Mouse (Mus musculus) adrenal gland, postnatal 10 days (tissue): ENCODE measurements at regions not wholly inside any gene's neighbourhood (a gene's known extent, or its start where the extent isn't known, plus 50 kb on each side); places are given as distances from the start of the nearest gene placed in this dataset.

ENCODE experiments used
- DNase-seq: peaks from one replicate; pipeline ENCODE4 v3.0.0; 2021; ENCODE audit warnings: mixed read lengths

- no peak for DNase-seq
These were observed 62.9 kb downstream of the Arrdc3 start for GRCm38 (mm10) chr13:80946034-80946433.

GRCm38 (mm10) chr13:80947705-80948104, 64.5 kb downstream of the Arrdc3 start:
- no peak for DNase-seq

- peak; percentile 42 for DNase-seq
These were observed 66.0 kb downstream of the Arrdc3 start for GRCm38 (mm10) chr13:80949133-80949697.

- no peak for DNase-seq
These were observed 67.1 kb downstream of the Arrdc3 start for GRCm38 (mm10) chr13:80950239-80950638.

GRCm38 (mm10) chr13:80950803-80951202, 67.6 kb downstream of the Arrdc3 start:
- no peak for DNase-seq

GRCm38 (mm10) chr13:80951327-80951726, 68.1 kb downstream of the Arrdc3 start:
- DNase-seq = peak; percentile 72

GRCm38 (mm10) chr13:80952851-80953250, 69.7 kb downstream of the Arrdc3 start:
- DNase-seq = no peak

- DNase-seq = no peak
These were observed 71.0 kb downstream of the Arrdc3 start for GRCm38 (mm10) chr13:80954059-80954645.

- no peak for DNase-seq
These were observed 73.8 kb downstream of the Arrdc3 start for GRCm38 (mm10) chr13:80956966-80957365.

GRCm38 (mm10) chr13:80957419-80958139, 74.4 kb downstream of the Arrdc3 start:
- DNase-seq = no peak

GRCm38 (mm10) chr13:80959763-80960162, 76.6 kb downstream of the Arrdc3 start:
- DNase-seq = no peak

- no peak for DNase-seq
These were observed 78.9 kb downstream of the Arrdc3 start for GRCm38 (mm10) chr13:80961985-80962617.

GRCm38 (mm10) chr13:80962789-80963590, 79.8 kb downstream of the Arrdc3 start:
- DNase-seq = peak; percentile 93

- DNase-seq = no peak
These were observed 80.4 kb downstream of the Arrdc3 start for GRCm38 (mm10) chr13:80963591-80963940.

GRCm38 (mm10) chr13:80971664-80972063, 88.5 kb downstream of the Arrdc3 start:
- no peak for DNase-seq

GRCm38 (mm10) chr13:80974424-80974823, 91.2 kb downstream of the Arrdc3 start:
- no peak for DNase-seq

GRCm38 (mm10) chr13:80977266-80977665, 94.1 kb downstream of the Arrdc3 start:
- peak; percentile 8 for DNase-seq

GRCm38 (mm10) chr13:80981201-80981600, 98.0 kb downstream of the Arrdc3 start:
- no peak for DNase-seq

- DNase-seq = no peak
These were observed 103.5 kb downstream of the Arrdc3 start for GRCm38 (mm10) chr13:80986657-80987056.

GRCm38 (mm10) chr13:80989756-80990155, 106.6 kb downstream of the Arrdc3 start:
- DNase-seq = no peak

GRCm38 (mm10) chr13:80992342-80992741, 109.2 kb downstream of the Arrdc3 start:
- DNase-seq = no peak
